Mouse (Mus musculus) ES-E14 (cell line): ENCODE measurements around the gene Tent5d. TPM values are rescaled to one million over a fixed set of nuclear protein-coding genes. Genes with fewer than 3 reads are reported as not detected.

Experiments
- DNase-seq: peaks from one replicate; pipeline ENCODE4 v3.0.0-alpha.2; 2013; ENCODE audit warnings: low read depth, low spot score
- H3K27ac ChIP-seq: 2 replicates; pipeline ENCODE4 v1.5.1; 2012; ENCODE audit warnings: low read depth, mild to moderate bottlenecking, low read length, moderate library complexity, mixed read lengths; ENCODE audit not compliant: poor library complexity, insufficient read depth, severe bottlenecking
- H3K36me3 ChIP-seq: 2 replicates; pipeline ENCODE4 v1.6.1; 2012; ENCODE audit warnings: mild to moderate bottlenecking, low read length, moderate library complexity, mixed read lengths; ENCODE audit not compliant: control insufficient read depth, poor library complexity, insufficient read depth, severe bottlenecking
- H3K4me1 ChIP-seq, 2 experiments: fragments of 150-350 bp in 1 of 2; sonication (generic) in 1 of 2; 2 replicates each; pipeline ENCODE4 v1.6.1; 2012; ENCODE audit warnings: low read length in 2 of 2, mild to moderate bottlenecking in 1 of 2, mixed read lengths in 1 of 2; ENCODE audit not compliant: control insufficient read depth in 2 of 2, insufficient read depth in 2 of 2, poor library complexity in 1 of 2
- H3K4me3 ChIP-seq, 2 experiments: fragments of 150-350 bp in 1 of 2; sonication (generic) in 1 of 2; 2 replicates each; pipeline ENCODE4 v1.5.1; 2012; ENCODE audit warnings: low read length in 2 of 2, low read depth in 1 of 2, mild to moderate bottlenecking in 1 of 2, mixed read lengths in 1 of 2; ENCODE audit not compliant: insufficient read depth in 1 of 2, poor library complexity in 1 of 2, severe bottlenecking in 1 of 2
- H3K9ac ChIP-seq: 2 replicates; pipeline ENCODE4 v1.6.1; 2012; ENCODE audit warnings: low read depth, mild to moderate bottlenecking, low read length, mixed read lengths; ENCODE audit not compliant: poor library complexity, insufficient read depth, severe bottlenecking
- H3K9me3 ChIP-seq: fragments of 150-350 bp; sonication (generic); 2 replicates; pipeline ENCODE4 v1.6.1; 2012; ENCODE audit warnings: low read depth, mild to moderate bottlenecking, low read length; ENCODE audit not compliant: control insufficient read depth, insufficient read depth
- CHD2 ChIP-seq: IDR thresholded peaks from 2 replicates; pipeline ENCODE4 v1.6.1; 2014; ENCODE audit warnings: mild to moderate bottlenecking, low read depth, low read length, inconsistent platforms
- HCFC1 ChIP-seq: IDR thresholded peaks from 2 replicates; pipeline ENCODE4 v1.6.1; 2012; ENCODE audit warnings: low read length, inconsistent platforms, borderline replicate concordance; ENCODE audit not compliant: insufficient read depth
- MAFK ChIP-seq: IDR thresholded peaks from 2 replicates; pipeline ENCODE4 v1.6.1; 2014; ENCODE audit warnings: mild to moderate bottlenecking, low read depth, low read length, inconsistent platforms; ENCODE audit not compliant: insufficient read depth
- ZC3H11A ChIP-seq: IDR thresholded peaks from 2 replicates; pipeline ENCODE4 v1.6.1; 2012; ENCODE audit warnings: low read depth, mild to moderate bottlenecking, inconsistent platforms, low read length, borderline replicate concordance
- ZNF384 ChIP-seq: IDR thresholded peaks from 2 replicates; pipeline ENCODE4 v1.6.1; 2012; ENCODE audit warnings: low read depth, low read length, inconsistent platforms
- in situ Hi-C, 2 experiments: fragments of 600-800 bp; cut with MboI; formaldehyde crosslinking; loops; one replicate each; pipeline ENCODE4 v1.15.1; 2025; ENCODE audit warnings: low sequenced_read_pairs in 2 of 2, inconsistent platforms in 1 of 2; ENCODE audit not compliant: unreplicated experiment in 2 of 2
- total RNA-seq: library from RNA; depleted of rRNA; stranded (reverse); fragments of 300-350 nt; gene quantifications from 2 replicates; pipeline ENCODE4 v1.2.3, GENCODE M21; 2012; rRNA removed

Tent5d gene
- total RNA-seq, 1 experiment: 0.49 TPM

GRCm38 (mm10) chrX:107858165-107858564 lies 65.8 kb downstream of the Tent5d start:
- Histone ChIP-seq H3K9ac (no peak overlapping the region), H3K36me3 (no peaks in the 10 kb centered on the region), H3K4me1 (no peaks in the 10 kb centered on the region), H3K27ac (no peak overlapping the region), H3K9me3 (no peaks in the 10 kb centered on the region), H3K4me3 (no peak overlapping the region)
- TF ChIP-seq HCFC1 (no peak), MAFK (no peak), CHD2 (no peak), ZC3H11A (no peak), ZNF384 (no peak)
- in situ Hi-C loops: no loop called here
- DNase-seq: peak; percentile 1

Other genes with a start within 250 kb of the Tent5d start
- gene Tbx22, start 124.6 kb upstream of the Tent5d start, total RNA-seq: 0.37 TPM in 1 of 2 replicates, not detected in the other
- 2.2 and 2.8 TPM in 2 replicates for gene 2610002M06Rik, start 23.7 kb downstream of the Tent5d start, total RNA-seq
- not detected in 2 replicates for gene Gm732, start 155.9 kb downstream of the Tent5d start, total RNA-seq